Mouse (Mus musculus) kidney, postnatal 0 days (tissue): ENCODE data around the gene Gli2. TPM values are rescaled to one million over a fixed set of nuclear protein-coding genes. Genes with fewer than 3 reads are reported as not detected.

ENCODE experiments used
- ATAC-seq: fragments of 200-750 bp; cut with Nextera tagmentation; replicated peaks from 2 replicates; pipeline ENCODE4 v1.8.0; 2017; ENCODE audit warnings: low read depth, moderate number of reproducible peaks, moderate TSS enrichment, moderate library complexity; ENCODE audit not compliant: low FRiP score
- DNase-seq: peaks from one replicate; pipeline ENCODE4 v3.0.0-alpha.2; 2016; ENCODE audit warnings: low spot score
- H3K27ac ChIP-seq: fragments of 300-500 bp; sonication (generic); 2 replicates; pipeline ENCODE4 v1.5.1; 2014; ENCODE audit warnings: mild to moderate bottlenecking
- H3K27me3 ChIP-seq: fragments of 300-500 bp; sonication (generic); 2 replicates; pipeline ENCODE4 v1.6.1; 2014; ENCODE audit warnings: low read length, mixed read lengths; ENCODE audit not compliant: insufficient read depth
- H3K36me3 ChIP-seq: fragments of 300-500 bp; sonication (generic); 2 replicates; pipeline ENCODE4 v1.6.1; 2014; ENCODE audit warnings: low read length, mixed read lengths; ENCODE audit not compliant: insufficient read depth
- H3K4me1 ChIP-seq: fragments of 300-500 bp; sonication (generic); replicated peaks from 2 replicates; pipeline ENCODE4 v1.6.1; 2014; ENCODE audit warnings: antibody characterized with exemption, low read length, mixed read lengths; ENCODE audit not compliant: insufficient read depth
- H3K4me2 ChIP-seq: fragments of 300-500 bp; sonication (generic); 2 replicates; pipeline ENCODE4 v1.6.1; 2014; ENCODE audit warnings: mild to moderate bottlenecking, low read length, moderate library complexity, mixed read lengths
- H3K4me3 ChIP-seq: fragments of 300-500 bp; sonication (generic); replicated peaks from 2 replicates; pipeline ENCODE4 v1.5.1; 2014; ENCODE audit warnings: low read depth, low read length
- H3K9ac ChIP-seq: fragments of 300-500 bp; sonication (generic); 2 replicates; pipeline ENCODE4 v1.6.1; 2014; ENCODE audit warnings: low read depth, low read length
- H3K9me3 ChIP-seq: fragments of 300-500 bp; sonication (generic); replicated peaks from 2 replicates; pipeline ENCODE4 v1.6.1; 2016; ENCODE audit warnings: low read length, inconsistent platforms, mixed read lengths
- CTCF ChIP-seq: IDR thresholded peaks from 2 replicates; pipeline ENCODE4 v1.5.1; 2016; ENCODE audit warnings: antibody characterized with exemption, low read depth, mild to moderate bottlenecking, moderate library complexity
- WGBS: fragments of 180-500 bp; shearing (Covaris S2); extraction: QIAGEN DNeasy Blood & Tissue Kit; methylation state at CpG from one replicate; pipeline ENCODE4 v1.1.7; 2014; 5-methylcytosine and 5-hydroxymethylcytosine counted together
- polyA plus RNA-seq: library from polyadenylated mRNA; unstranded; fragments of >200 nt; fragmentation: Nextera tagmentation; extraction: Ambion mirVana; gene quantifications from 2 replicates; pipeline ENCODE4 v1.2.1, GENCODE M21; 2015

The Gli2 gene
- polyA plus RNA-seq, 1 experiment from 2014 or later = 2.6 TPM

DNA sequence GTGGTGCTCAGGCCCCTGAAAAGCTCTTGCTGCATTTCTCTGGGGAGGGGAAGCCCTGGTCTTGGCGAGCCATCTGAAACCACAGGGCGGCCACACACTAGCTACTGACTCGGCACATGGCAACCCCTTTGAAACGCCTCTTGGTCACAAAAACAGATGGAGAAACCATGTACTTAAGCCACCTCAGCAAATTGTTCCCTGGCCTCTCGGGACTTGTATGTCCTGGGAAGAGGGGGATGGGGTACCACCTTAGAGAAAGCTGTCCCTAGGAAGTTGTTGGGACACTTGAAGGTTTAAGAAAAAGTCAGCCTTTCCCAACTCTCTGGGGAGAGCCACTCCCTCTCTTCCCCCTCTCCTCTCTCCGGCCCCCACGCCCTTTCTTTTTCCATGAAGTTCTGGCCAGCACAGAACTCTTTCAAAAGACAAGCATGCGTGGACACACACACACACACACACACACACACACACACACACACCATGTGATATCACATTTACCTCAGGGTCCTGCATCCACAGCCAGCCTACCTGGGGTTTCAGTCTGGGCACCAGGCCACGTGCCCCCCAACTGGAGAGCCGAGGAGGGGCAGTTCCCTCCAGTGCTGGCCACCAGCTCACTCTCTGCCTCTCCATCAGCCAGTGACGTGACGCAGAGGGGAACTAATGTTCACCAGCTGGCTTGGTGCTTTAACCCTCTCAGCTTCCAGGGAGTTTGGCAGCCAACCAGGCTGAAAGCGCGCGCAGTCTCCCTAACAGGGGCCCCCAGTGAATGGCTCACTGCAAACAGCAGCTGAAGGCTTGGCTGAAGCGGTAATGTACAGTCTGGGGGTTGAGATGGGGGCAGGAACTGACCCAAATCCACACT, 71.2 kb downstream of the Gli2 start:
- Histone ChIP-seq H3K4me2 (peak overlapping the region; percentile 23), H3K9ac (peak overlapping the region; percentile 27; the same call in 1 of the 2 replicates), H3K4me1 (peaks cover 25% of the 10 kb centered on the region), H3K36me3 (no peaks in the 10 kb centered on the region), H3K9me3 (no peaks in the 10 kb centered on the region), H3K27ac (peak overlapping the region; percentile 74), H3K27me3 (no peaks in the 10 kb centered on the region), H3K4me3 (0 out of 2 replicates have a peak overlapping the region, but pooled peaks have one; percentile 9)
- whole genome bisulfite sequencing = 15% methylated on average over 16 of the region's 16 CpGs
- TF ChIP-seq CTCF = no peak
- peak; percentile 91 for DNase-seq
- peak; percentile 80 for ATAC-seq

DNA sequence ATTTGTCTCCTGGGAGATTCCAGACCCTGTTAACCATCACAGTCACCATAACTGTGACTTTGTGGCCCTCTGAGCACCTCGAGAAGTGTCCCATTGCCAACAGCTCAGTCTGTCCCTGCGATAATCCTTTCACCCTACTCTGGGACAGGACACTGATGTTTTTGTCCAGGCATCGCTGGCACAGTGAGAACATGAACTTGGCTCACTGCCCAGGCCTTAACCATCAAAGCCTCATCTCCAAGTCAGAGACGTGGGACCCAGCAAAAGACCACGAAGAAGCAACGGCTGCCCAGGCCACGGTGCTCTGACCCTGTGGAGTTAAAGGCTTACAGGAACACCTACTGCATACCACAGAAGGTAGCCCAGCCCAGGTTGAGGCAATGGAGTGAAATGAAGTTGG, 72.8 kb downstream of the Gli2 start:
- ATAC-seq = no peak
- Histone ChIP-seq H3K27ac (no peak overlapping the region), H3K27me3 (no peaks in the 10 kb centered on the region), H3K4me1 (peaks cover 25% of the 10 kb centered on the region), H3K9me3 (no peaks in the 10 kb centered on the region), H3K9ac (no peak overlapping the region), H3K4me3 (no peak overlapping the region), H3K4me2 (no peak overlapping the region), H3K36me3 (no peaks in the 10 kb centered on the region)
- 45% methylated on average over 7 of the region's 7 CpGs for WGBS
- no peak for TF ChIP-seq CTCF
- peak; percentile 23 for DNase-seq

DNA sequence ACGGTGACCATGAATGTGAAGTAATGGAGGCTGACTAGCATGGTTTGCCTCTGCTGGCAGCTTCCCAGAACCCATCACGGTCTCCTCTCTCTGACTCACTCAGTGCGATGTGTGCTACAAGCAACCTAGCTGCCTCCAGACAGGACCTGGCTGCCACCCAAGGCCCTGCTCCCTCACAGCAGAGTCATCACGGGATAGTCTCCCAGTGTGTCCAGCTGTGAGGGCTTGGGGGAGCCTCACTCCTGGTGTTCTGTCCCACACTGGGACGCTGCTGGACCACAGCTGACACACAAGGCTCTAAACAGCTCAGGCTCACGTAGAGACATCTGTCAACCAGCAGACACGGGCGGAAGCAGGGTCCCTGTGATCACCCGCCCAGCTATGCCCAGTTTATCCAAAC, 76.8 kb downstream of the Gli2 start:
- H3K27ac ChIP-seq = no peak overlapping the region
- H3K4me2 ChIP-seq = no peak overlapping the region
- no peak overlapping the region for H3K4me3 ChIP-seq

DNA sequence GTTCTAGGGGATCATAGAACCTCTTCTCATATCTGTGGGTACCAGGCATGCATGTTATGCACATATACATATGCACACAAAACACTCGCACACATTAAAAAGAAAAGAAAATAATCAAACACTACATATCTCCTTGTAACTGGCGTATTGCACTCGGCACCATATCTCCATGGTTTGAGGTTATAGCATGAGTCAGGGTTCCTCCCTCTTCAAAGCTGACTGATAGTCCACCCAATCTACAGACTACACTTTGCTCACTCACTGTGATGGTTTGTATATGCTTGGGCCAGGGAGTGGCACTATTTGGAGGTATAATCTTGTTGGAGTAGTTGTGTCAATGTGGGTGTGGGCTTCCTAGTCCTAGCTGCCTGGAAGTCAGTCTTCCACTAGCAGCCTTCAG, 78.0 kb downstream of the Gli2 start:
- no peak overlapping the region for H3K4me2 ChIP-seq
- H3K27ac ChIP-seq = no peak overlapping the region
- H3K9me3 ChIP-seq = no peaks in the 10 kb centered on the region
- no peak for TF ChIP-seq CTCF
- H3K4me3 ChIP-seq = no peak overlapping the region
- DNase-seq = no peak
- no peaks in the 10 kb centered on the region; the same call in 1 of the 2 replicates for H3K4me1 ChIP-seq
- no peaks in the 10 kb centered on the region for H3K27me3 ChIP-seq
- H3K9ac ChIP-seq = no peak overlapping the region
- no peak for ATAC-seq
- H3K36me3 ChIP-seq = no peaks in the 10 kb centered on the region
- 92% methylated on average over 3 of the region's 3 CpGs for WGBS

More for the DNA sequence above, 76.8 kb downstream of the Gli2 start:
- no peak for TF ChIP-seq CTCF
- no peaks in the 10 kb centered on the region for H3K9me3 ChIP-seq
- peak; percentile 64 for DNase-seq
- no peaks in the 10 kb centered on the region for H3K27me3 ChIP-seq
- H3K36me3 ChIP-seq = no peaks in the 10 kb centered on the region
- peaks cover 9% of the 10 kb centered on the region for H3K4me1 ChIP-seq
- 23% methylated on average over 9 of the region's 9 CpGs for WGBS
- no peak overlapping the region for H3K9ac ChIP-seq
- peak; percentile 49; the same call in 1 of the 2 replicates for ATAC-seq

DNA sequence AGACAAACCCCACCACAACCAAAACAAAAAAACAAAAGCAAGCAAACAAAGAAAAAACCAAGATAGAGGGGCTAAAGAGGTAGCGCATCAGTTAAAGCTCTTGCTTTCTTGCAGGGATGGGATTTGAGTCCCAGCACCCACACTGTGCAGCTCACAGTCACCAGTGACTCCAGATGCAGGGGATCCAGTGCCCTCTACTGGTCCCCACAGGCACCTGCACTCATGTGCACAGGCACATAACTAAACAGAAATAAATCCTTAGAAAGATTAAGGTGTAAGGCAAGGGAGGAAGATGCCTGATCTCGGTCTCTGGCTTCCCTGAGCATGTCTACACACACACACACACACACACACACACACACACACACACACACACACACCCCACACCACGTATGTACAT, 83.4 kb downstream of the Gli2 start:
- Histone ChIP-seq H3K4me3 (no peak overlapping the region), H3K9ac (no peak overlapping the region), H3K27ac (no peak overlapping the region), H3K27me3 (no peaks in the 10 kb centered on the region), H3K36me3 (no peaks in the 10 kb centered on the region), H3K4me2 (no peak overlapping the region), H3K9me3 (no peaks in the 10 kb centered on the region), H3K4me1 (no peaks in the 10 kb centered on the region)
- no peak for DNase-seq
- ATAC-seq = no peak
- 99% methylated on average over 3 of the region's 3 CpGs for WGBS
- no peak for TF ChIP-seq CTCF

DNA sequence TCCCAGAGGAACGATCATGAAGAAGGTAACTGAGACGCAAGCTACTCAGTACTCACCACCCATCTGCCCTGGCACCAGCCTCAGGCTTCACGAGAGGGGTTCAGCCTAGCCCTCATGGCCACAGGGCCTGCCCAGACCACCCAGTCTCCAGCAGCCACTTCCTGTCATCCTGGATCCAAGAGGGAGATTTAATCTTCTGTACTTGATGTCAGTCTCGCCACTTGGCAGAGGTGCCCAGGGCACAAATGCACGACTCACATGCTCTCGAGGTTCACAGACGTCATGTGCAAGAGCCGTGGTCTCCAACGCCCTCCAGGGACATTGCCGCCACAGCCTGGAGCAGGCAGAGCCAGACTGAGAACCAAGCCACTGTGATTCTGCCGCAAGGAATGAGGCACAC, 84.0 kb downstream of the Gli2 start:
- Histone ChIP-seq H3K4me1 (no peaks in the 10 kb centered on the region), H3K27me3 (no peaks in the 10 kb centered on the region), H3K4me3 (no peak overlapping the region), H3K9ac (no peak overlapping the region), H3K4me2 (no peak overlapping the region), H3K9me3 (no peaks in the 10 kb centered on the region), H3K36me3 (no peaks in the 10 kb centered on the region), H3K27ac (no peak overlapping the region)
- 73% methylated on average over 11 of the region's 11 CpGs for WGBS
- no peak for TF ChIP-seq CTCF
- DNase-seq (no peak), ATAC-seq (no peak)
